Mouse (Mus musculus): ENCODE data around the gene Dll3. TPM values are rescaled to one million over a fixed set of nuclear protein-coding genes. Genes with fewer than 3 reads are reported as not detected.

Dll3 gene
- total RNA-seq, 2 experiments from 2014 or later, result 1.5 to 1.6 TPM

DNA sequence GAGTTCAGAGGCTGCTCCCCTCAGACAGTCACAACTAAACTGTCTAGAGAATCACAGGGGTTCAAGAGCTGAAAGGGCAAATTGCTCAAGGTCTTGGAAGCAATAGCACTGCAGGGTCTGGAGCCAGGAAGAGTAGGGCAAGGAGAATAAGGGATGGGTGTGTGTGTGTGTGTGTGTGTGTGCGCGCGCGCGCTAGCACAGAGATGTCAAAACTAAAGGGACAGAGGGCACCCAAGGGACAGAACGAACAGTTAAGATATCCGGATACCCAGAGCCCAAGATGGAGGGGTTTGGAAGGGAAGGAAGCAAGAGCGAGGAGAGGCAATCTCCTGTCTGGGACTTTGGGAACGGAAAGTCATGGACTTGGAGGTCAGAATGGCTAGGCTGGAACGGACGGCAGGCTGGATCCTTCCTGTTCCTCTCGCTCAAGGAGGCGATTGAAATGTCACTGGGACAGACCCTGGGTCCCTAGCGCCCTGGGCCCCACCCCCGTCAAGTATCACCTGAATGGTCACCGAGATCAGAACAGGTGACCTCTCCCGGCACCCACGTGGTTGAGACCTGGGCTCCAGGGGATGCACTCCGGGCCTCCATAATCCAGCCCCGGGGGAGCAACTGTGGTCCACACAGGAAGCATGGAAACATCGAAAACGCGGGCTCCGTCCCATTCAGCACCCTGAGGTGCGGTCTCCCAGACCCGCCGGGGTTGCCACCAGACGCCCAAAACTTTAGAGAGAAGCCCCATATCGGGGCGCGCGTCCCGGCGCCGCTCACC, 9.3 kb upstream of the Dll3 start:
- DNase-seq (ENCODE audit: low spot score in 2 of 2), result no peak

DNA sequence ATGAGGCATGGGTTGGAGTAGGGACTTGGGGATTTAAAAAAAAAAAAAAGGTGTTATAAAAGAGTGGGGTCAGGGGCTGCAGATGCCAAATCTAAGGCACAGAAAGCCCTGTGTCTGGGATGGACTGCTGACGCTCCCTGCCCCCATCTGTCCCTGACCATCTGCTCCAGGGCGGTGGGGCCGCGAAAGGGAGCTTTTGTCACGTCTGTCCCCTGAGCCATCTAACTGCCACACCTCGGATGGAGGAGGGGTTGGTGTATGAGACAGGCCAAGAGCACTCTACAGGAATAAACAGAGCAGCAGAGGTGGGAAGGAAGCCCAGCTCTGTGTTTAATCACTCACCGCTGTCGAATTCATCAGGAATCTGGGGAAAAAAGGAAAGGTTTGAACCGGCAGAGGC, 7.7 kb upstream of the Dll3 start:
- DNase-seq (ENCODE audit: low spot score in 2 of 2), result no peak

DNA sequence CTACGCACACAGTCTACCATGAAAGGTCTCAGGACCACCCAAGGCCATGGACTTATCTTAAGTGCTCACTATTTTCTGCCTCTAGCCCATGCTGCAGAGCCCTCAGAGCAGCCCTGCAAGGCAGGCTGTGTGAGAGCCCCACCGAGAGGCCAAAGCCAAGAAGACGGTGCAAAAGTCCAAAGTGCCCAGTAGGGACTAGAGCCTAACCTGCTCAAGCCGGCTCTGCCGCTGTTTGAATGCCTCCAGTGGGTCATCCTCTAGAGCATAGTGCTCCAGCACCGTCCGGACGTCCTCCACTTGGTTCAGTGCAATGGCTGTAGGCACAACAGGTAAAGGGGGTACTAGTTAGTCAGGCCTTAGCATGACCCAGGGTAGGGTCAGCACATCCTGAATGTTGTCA, 4.2 kb upstream of the Dll3 start:
- DNase-seq (ENCODE audit: low spot score in 2 of 2), result no peak

DNA sequence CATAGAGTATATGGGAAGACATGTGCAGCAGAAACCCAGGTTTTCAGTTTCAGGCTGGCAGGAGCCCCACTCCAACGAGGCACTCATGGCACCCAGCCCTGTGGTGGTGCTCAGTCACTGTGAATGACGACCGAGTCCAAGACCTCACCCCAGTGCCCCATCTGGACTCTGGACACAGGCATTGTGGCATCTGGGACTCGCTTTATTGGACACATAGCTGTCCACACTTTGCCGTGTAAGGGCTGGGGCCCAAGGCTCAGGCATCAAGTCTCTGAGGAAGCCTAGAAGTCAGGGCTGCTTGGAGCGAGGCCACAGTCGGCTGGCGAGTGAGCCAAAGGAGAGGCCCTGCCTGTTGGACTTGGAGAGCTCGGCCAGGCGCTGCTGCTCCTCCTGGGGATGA, 3.6 kb upstream of the Dll3 start:
- no peak for DNase-seq (ENCODE audit: low spot score in 2 of 2)

DNA sequence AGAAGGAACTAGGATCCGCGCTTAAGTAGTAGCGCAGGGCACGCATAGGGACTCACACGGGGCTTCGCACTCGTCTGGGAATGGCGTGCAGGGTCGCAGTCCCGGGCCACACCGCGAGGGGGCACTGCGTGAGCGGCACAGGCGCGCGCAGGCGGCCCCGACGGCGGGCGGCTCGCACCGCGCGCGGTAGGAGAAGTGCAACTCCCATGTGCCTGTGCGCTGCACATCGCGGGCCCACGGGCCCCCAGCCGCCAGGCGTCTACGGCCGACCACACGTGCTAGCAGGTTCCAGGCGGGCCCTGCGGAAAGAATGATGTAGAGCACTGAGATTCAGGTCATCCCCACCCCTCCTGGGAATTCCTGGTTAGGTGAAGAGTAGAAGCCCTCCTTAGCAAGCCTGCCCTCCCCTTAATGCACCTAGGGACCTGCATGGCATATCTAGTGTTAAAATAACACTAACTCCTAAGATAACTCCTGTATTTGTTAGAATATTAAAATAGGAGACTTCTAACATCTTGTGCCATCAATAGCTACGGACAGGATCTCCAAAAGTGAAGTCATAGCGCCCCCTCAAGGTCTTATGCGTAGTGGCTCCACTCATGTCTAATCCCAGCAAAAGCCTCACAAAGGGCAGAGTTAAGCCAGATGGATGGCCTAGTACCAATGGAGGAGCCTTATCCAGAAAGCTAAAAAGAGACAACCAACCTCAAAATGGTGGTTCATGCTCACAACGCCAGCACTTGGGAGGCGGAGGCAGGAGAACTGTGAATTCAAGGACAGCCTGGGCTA, 3.0 kb downstream of the Dll3 start:
- peak in 1 of 2 experiments; percentile 16 for DNase-seq (ENCODE audit: low spot score in 2 of 2)

DNA sequence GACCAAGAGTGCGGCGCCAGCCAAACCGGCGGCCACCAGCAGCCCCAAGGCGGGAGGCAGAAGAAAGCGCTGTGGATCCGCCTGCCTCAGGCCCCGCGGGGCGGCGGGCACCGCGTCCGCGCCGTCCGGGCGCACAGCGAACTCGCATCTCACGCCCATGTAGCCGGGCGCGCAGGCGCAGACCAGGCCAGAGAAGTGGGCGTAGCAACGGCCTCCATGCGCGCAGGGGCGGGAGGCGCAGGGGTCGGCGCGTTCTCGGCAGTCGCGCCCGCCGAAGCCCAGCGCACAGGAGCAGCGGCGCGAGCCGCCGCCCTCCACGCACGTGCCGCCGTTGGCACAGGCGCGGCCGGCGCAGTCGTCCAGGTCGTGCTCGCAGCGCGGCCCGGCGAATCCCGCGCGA, 7.6 kb downstream of the Dll3 start:
- DNase-seq (ENCODE audit: low spot score in 2 of 2), result peak; percentile 65 to 68

DNA sequence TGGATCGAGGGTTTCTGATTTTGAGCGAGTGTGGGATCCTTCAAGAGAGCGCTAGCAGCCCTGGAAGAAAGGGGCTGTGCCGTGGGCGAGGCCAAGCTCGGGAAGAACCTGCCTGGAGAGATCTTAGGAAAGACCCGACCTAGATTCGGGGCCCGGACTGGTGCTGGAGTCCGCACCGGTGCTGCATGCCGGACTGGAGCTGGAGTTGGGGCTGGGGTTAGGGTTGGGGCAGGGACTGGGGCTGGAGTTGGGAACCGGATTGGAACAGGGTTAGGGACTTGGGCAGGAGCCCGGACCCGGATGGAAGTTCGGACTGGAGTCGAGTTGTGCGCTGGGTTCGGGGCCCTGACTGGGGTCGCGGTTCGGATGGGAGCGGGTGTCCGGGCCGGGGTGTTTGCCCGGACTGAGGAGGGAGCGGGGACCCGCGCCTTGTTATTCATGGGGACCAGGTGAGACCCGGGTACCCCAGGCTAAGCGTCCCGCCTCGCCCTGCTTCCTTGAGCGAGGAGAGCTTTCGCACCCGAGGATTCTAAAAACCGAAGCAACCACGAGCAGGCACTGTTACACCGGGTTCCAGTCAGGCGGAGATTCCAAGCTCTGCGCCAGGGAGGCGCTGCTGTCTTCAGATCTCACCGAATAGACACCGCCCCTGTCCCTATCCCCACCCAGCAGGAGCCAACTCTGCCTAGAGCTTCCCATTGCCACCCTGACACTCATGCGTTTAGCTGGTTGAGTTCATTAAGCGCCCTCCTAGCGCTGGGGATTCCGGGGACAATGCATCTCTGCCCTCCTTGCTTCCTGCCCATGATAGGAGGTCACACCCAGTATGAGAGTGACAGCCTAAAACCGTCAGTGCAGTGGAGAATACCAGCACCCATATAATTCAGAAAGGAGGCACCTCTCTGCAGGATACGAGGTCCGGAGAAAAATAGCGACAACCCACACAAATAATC, 11.1 kb downstream of the Dll3 start, which contains the start of gene Selenov:
Gene Selenov (minus strand): TSS at position 549 of the 953 bp plus-strand sequence.
- DNase-seq (ENCODE audit: low spot score in 2 of 2), result peak; percentile 39 to 47

DNA sequence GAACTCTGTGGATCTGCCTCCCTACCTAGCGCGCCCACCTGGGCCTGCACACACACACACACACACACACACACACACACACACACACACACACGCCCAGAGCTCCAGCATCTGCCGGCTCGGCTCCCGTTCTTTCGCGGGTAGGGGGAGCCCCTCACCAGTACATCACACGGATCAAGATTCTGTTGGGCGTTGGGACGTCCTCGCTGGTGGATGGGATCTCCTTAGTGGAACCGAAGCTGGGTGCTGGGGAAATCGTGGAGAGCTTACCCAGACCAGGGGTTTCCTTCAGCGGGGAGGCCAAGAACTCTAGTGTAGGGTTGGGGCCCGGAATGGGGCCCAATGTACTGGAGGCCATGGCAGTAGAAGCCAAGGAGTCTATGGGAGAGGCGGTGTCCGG, 11.9 kb downstream of the Dll3 start:
- no peak for DNase-seq (ENCODE audit: low spot score in 2 of 2)

DNA sequence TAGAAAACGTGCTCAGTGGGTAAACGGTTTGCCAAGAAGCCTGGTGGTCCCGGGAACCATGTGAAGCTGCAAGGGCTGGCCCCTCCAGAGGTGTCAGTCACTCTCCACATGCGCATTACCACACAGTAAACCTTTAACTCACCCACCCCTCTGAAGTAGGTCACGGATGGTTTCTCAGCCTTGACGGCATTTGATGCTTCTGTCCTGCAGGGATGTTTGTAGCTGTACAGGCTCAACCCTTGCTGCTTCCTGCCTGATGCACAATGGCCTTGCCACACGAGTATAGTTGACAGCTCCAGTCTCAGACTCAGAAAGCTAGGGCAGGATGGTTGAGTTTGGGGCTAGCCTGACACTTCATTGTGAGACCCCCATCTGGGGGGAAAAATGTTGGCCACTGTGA, 21.4 kb downstream of the Dll3 start:
- no peak for DNase-seq (ENCODE audit: low spot score in 2 of 2)

DNA sequence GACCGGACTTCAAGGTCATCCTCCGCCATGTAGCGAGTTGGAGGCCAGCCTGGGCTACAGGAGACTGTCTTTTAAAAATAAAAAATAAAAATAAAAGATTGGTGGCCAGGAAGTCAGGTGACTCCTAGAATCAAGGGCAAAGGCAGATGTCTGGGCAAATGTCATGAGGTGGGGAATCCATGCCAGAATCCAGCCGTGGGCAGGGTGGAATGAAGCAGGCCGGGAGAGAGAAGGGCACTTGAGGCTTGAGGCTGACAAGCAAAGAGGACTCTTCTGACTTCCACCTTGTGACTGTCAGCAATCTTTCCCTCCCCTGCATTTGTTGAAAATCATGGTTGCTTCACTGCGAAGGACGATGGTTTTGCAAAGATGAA, 23.8 kb downstream of the Dll3 start:
- no peak for DNase-seq (ENCODE audit: low spot score in 2 of 2)

DNA sequence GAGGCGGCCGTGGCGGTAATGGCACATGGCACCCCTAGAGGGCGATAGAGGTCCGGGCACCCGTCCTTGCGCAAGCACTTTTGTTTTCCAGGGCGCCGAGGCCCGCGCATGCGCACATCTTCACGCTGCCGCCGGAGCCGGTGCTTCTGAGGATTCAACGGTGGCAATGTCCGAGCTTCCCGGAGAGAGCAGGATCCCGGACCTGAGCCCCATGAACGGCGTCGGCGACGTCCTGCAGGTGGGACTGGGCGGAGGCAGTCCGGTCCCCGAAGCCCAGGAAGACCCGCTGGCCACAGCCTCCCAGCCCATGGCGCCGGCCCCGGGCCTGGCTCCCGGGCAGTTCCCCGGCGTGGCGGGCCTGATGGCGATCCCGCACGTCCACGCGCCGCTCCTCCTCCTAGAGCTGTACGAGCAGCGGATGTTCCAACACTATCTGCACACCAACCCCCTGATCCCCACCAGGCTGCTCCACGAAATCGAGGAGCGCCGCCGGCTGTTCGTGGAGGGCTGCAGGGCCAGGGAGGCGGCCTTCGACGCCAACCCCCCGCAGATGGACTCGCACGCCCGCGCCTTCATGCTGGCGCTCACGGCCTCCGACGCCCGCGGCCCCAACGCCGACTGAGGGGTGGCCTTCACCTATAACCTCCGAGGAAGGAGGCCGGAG, 24.3 kb downstream of the Dll3 start, which contains the start of gene Eid2b:
Gene Eid2b (plus strand): TSS at position 125 of the 664 bp plus-strand sequence.
- peak; percentile 97 for DNase-seq (ENCODE audit: low spot score in 2 of 2)

DNA sequence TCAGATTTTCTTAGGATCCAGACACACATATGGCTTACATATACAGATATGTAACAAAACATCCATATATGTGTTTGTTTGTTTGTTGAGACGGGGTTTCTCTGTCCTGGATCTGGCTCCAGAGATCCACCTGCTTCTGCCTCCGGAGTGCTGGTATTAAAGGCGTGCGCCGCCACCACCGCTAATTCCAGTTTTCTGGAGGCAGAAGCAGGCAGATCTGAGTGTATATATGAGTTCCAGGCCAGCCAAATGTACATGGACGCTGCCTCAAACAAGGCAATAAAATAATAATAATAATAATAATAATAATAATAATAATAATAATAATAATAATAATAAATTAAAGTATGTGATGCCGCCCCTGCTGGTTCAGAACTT, 24.8 kb downstream of the Dll3 start:
- DNase-seq (ENCODE audit: low spot score in 2 of 2), result no peak

DNA sequence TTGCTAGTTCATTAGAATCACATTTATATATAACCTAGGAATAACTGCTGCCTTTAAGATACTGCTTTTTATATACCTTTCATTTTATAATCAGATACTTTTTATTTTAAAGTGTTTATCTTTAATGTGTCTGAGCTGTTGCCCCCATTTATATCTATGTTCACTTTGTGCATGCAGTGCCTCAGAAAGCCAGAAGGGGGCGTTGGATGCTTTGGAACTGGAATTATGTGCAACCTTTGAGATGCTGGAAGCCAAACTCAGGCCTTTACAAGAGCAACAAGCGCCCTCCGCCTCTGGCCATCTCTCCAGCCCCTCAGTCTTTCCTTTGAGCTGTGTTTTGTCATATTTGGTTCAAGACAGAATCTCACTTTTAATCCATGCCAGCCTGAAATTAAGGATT, 30.3 kb downstream of the Dll3 start:
- DNase-seq (ENCODE audit: low spot score in 2 of 2), result no peak

DNA sequence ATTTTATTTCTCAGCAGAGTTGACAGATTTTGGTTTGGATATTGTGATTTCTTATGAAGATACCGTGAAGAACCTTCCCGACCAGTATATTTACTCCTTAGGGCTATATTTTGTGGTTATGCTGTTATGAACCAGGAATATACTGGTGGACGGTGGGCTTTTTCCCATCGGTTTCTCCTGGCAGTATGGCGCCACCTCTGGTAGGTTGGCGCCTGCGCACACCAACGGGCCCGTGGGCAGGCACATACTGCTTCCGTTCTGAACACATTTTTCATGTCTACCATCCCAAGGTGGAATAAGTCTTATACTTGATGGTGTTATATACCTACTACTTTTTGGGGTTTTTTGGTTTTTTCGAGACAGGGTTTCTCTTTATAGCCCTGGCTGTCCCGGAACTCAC, 32.7 kb downstream of the Dll3 start:
- DNase-seq (ENCODE audit: low spot score in 2 of 2), result no peak

DNA sequence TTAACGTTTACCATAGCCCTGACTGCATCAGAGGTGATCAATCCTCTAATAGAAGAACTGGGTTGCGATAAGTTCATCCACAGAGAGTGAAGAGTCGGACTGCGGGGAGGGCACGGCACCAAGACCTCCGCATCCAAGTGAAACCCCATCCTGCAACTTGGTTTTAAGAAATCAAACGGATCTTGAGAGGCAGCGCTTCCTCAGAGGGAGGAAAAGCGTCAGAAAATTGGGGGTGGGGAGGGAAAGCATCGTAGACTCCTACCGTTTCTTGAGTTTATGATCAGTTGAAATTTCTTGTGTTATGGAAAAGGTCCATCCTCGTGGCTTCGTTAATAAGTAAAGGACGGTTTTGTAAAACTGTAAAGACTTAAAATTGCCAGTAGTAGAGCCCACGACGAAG, 33.5 kb downstream of the Dll3 start:
- no peak for DNase-seq (ENCODE audit: low spot score in 2 of 2)

DNA sequence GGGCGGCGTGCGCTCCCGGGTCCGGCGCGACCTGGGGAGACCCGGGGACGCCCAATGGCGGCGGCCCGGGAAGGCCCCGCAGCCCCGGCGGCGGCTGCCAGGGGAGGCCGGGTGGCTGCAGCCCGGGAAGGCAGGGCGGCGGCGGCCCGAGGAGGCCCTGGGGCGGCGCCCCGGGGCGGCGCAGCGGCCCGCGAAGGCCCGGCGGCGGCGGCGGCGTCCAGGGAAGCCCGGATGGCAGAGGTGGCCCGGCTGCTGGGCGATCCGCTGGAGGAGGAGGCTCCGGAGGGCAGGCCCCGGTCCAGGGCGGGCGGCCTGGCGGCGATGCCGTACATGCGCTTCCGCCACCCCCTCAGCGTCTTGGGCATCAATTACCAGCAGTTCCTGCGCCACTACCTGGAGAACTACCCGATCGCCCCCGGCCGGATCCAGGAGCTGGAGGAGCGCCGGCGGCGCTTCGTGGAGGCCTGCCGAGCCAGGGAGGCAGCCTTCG, 34.0 kb downstream of the Dll3 start:
- DNase-seq (ENCODE audit: low spot score in 2 of 2), result peak; percentile 59 to 65

DNA sequence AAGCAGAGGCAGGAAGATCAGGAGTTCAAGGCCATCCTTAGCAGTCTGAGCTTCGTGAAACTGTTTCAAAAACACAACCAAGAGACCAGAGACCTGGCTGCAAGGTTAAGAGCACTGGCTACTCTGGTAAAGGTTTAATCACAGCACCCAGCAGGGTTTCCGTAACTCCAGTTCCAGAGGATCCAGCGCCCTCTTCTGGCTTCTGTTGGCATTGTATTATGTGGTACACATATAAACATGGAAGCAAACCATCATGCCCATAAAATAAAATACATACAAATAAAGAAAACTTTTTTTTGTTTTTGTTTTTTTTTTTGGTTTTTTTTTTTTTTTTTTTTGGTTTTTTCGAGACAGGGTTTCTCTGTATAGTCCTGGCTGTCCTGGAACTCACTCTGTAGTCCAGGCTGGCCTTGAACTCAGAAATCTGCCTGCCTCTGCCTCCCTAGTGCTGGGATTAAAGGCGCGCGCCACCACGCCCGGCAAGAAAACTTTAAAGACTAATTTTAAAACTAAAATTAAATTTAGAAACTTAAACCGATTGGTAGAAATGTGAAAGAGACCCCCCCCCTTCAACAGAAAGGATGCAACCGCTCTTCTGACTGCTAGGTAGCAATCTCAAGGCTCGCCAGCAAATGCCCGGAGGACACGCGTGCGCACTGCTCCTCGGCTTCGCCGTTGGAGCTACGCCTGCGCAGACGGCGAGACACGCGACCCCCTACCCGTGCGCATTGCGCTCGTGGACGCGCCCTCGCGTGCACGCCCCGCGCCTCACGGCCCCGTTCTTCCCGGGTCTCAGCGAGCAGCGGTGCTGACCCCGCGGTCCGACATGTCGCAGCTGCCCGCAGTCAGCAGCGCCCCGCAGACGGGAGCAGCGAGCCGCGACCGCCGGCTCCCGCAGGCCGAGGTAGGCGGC, 34.7 kb downstream of the Dll3 start, which contains the start of gene Eid2:
Gene Eid2 (plus strand): TSS at position 753 of the 913 bp plus-strand sequence.
- peak; percentile 91 to 93 for DNase-seq (ENCODE audit: low spot score in 2 of 2)

DNA sequence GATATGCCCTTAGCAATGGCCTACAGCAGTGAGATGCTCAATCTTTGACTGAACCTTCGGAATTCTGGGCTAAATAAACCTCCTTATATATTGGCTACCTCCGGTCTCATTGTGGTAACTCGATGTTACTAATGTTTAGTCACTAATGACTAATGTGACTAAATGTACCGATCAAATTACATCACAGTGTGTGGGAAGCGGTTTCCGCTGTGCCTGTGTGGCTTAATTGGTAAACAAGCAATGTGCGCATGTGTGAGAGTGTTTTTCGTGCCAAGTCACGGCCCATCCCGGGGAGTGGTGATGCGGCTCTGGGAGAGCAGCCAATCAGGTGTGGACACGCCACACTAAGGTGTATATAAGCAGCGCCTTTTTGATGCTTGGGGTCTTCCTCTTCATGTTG, 36.6 kb downstream of the Dll3 start:
- no peak for DNase-seq (ENCODE audit: low spot score in 2 of 2)

DNA sequence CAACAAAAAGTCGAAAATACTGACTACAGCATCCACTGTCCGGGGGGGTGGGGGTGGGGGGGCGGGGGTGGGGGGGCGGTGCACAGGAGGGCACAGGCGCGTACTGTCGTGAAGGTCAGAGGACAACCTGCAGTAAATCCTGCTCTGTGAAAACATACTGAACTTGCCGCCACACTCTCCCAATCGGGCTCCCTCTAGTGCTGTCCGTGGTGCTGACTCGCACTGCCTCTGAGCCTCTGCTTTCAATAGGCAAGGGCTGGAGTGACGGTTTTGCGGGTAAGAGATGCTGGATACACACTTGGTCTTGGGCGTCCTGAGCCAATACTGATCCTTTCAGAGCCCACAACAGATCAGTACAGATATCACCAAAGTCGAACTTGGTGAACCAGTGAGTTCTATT, 38.3 kb downstream of the Dll3 start:
- peak in 1 of 2 experiments; percentile 12 for DNase-seq (ENCODE audit: low spot score in 2 of 2)
